In genomic region chr17:14481746-14482145, GRCm38 (mm10) we compare ENCODE assay signal across 18 mouse cellular contexts.
DNase-seq lines count a peak whose midpoint lies in the region; ATAC-seq lines count a peak whose summit lies in the region.
"Had no signal": no experiment of that assay in that cellular context is flagged by ENCODE, and none has a peak within 500 bp of the region (broad histone marks: within the 10 kb centered on the region; RNA-seq: fewer than 3 reads in every experiment).

No protein-coding gene starts in this region.

- no peaks in the 10 kb centered on the region for H3K36me3 ChIP-seq in kidney, embryonic 15.5 days
- H3K36me3 ChIP-seq: G1E had no signal

- no peak for ATAC-seq in granulocyte monocyte progenitor cell, adult 5-6 weeks (replicated peaks; ENCODE audit: poor library complexity, severe bottlenecking)
- no peak for ATAC-seq in kidney, embryonic 15.5 days (replicated peaks; ENCODE audit: low FRiP score)
- ATAC-seq: activated CD4-positive, CD25-positive, alpha-beta regulatory T cell, adult 4 months; CD4-positive, CD25-positive, alpha-beta regulatory T cell, adult 4 months; Patski had no signal

- H3K4me1 ChIP-seq in kidney, embryonic 15.5 days, result peaks cover 2% of the 10 kb centered on the region

- peak; percentile 61 for DNase-seq in retina, embryonic 14.5 days (ENCODE audit: low spot score)
- peak; percentile 75 for DNase-seq in retina, postnatal 1 day
- DNase-seq: adrenal gland, adult 2 months; adrenal gland, adult 8-10 months; adrenal gland, postnatal 10 days; adrenal gland, postnatal 14 days; adrenal gland, postnatal 25 days; adrenal gland, postnatal 36 days; B cell, adult 2 months; cerebellum, adult 11 months; cerebellum, adult 11-12 months; cerebellum, adult 18-20 months had no signal

- H3K9me3 ChIP-seq in kidney, embryonic 15.5 days (replicated peaks), result no peaks in the 10 kb centered on the region
- H3K9me3 ChIP-seq: G1E had no signal

- WGBS in kidney, embryonic 15.5 days, result 72% methylated on average over 6 of the region's 6 CpGs

- no peak overlapping the region for H3K9ac ChIP-seq in kidney, embryonic 15.5 days

- no peak overlapping the region for H3K4me3 ChIP-seq in kidney, embryonic 15.5 days (replicated peaks)

- H3K4me2 ChIP-seq in kidney, embryonic 15.5 days, result no peak overlapping the region

- no peaks in the 10 kb centered on the region for H3K27me3 ChIP-seq in kidney, embryonic 15.5 days

- no peak overlapping the region for H3K27ac ChIP-seq in kidney, embryonic 15.5 days
